Mouse (Mus musculus): Measurements from ENCODE around the gene Sync. TPM values are rescaled to one million over a fixed set of nuclear protein-coding genes. Genes with fewer than 3 reads are reported as not detected.

The Sync gene
- polyA plus RNA-seq (2012; rRNA removed), result 0.50 and 0.88 TPM in 2 replicates

DNA sequence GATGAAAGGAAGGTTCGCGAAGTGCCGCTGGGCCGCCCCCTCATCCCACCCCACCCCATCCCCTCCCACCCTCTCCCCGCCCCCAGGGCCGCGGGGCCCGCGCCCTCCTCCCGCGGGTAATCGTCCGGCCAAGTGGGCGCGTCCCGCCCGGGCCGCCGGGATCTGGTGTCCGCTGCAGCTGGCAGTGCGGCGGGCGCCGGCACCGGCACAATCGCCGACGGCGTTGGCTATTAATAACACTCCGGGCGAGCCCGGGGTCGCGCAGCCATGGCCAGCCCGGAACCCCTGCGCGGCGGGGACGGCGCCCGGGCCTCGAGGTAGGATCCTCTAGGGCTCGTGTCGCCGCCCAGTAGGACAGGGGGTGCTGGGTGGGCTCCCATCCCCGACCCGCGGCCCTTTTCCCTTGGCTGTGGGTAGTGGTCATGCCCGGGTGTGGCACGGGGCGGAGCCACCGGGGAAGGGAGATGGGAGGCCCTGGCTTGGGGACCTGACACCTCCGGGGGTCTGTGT is at the start of gene Sync:
Sync (plus strand) TSS at position 146 of the 510 bp plus-strand sequence.
- H3K27ac ChIP-seq (ENCODE audit: control insufficient read depth, insufficient read depth, low read length), result no peak within 1 kb of the TSS
- no peak for TF ChIP-seq POLR2A (IDR thresholded peaks at IDR 0.05; ENCODE audit: control insufficient read depth, extremely low read depth, insufficient read depth, low read length, poor library complexity)
- no peak for TF ChIP-seq CTCF (IDR thresholded peaks at IDR 0.05; ENCODE audit: borderline replicate concordance, control insufficient read depth, extremely low read depth, insufficient read depth, low read length, poor library complexity)
- no peaks in the 10 kb centered on the region for H3K36me3 ChIP-seq (ENCODE audit: control insufficient read depth, insufficient read depth, low read length)
- WGBS, result 2% methylated on average over 52 of the region's 53 CpGs
- H3K4me1 ChIP-seq (replicated peaks; ENCODE audit: control insufficient read depth, insufficient read depth, low read length), result peaks cover 10% of the 10 kb centered on the region
- peaks cover 13% of the 10 kb centered on the region for H3K27me3 ChIP-seq (ENCODE audit: control insufficient read depth, insufficient read depth, low read length)
- peak within 1 kb of the TSS; percentile 24 for H3K4me3 ChIP-seq (ENCODE audit: control insufficient read depth, insufficient read depth, low read length)
- DNase-seq, result no peak

GRCm38 (mm10) chr4:129237843-129238441 is 49.5 kb upstream of the Sync start:
- WGBS, result 86% methylated on average over 21 of the region's 21 CpGs
- Histone ChIP-seq H3K27me3 (ENCODE audit: control insufficient read depth, insufficient read depth, low read length) (peaks cover 4% of the 10 kb centered on the region; the same call in 1 of the 2 replicates), H3K27ac (ENCODE audit: control insufficient read depth, insufficient read depth, low read length) (no peak overlapping the region), H3K4me3 (ENCODE audit: control insufficient read depth, insufficient read depth, low read length) (no peak overlapping the region), H3K4me1 (replicated peaks; ENCODE audit: control insufficient read depth, insufficient read depth, low read length) (peaks cover 10% of the 10 kb centered on the region), H3K36me3 (ENCODE audit: control insufficient read depth, insufficient read depth, low read length) (no peaks in the 10 kb centered on the region)
- DNase-seq, result no peak
- TF ChIP-seq CTCF (IDR thresholded peaks at IDR 0.05; ENCODE audit: borderline replicate concordance, control insufficient read depth, extremely low read depth, insufficient read depth, low read length, poor library complexity) (no peak), POLR2A (IDR thresholded peaks at IDR 0.05; ENCODE audit: control insufficient read depth, extremely low read depth, insufficient read depth, low read length, poor library complexity) (no peak)

- peak overlapping the region; percentile 18 for H3K4me3 ChIP-seq (ENCODE audit: control insufficient read depth, insufficient read depth, low read length)
- H3K4me1 ChIP-seq (replicated peaks; ENCODE audit: control insufficient read depth, insufficient read depth, low read length), result peaks cover 10% of the 10 kb centered on the region
- 22% methylated on average over 23 of the region's 23 CpGs for WGBS
These were observed 48.8 kb upstream of the Sync start for GRCm38 (mm10) chr4:129238579-129239016.

DNA sequence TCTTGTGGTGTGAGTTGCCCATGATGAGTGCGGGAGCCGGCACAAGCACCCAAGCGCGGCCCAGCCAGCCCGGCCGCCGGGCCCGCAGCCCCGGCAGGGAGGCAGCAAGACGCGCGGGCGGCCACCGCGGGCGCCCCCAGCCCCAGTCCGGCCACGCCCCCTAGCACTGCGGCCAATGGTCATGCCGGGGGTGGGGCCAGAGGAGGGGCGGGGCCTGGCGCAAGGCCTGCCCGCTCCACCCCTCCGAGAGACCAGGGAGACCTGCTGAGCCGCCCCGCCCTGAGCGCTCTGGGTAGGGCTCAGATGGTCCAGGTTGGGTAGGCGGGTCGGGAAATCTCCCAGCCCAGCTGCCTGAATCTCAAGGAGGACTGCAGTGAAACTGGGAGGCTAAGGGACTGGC is 48.3 kb upstream of the Sync start:
- under 1% methylated on average over 28 of the region's 29 CpGs for WGBS
- peak; percentile 29 for DNase-seq
- Histone ChIP-seq H3K4me1 (replicated peaks; ENCODE audit: control insufficient read depth, insufficient read depth, low read length) (peaks cover 10% of the 10 kb centered on the region), H3K4me3 (ENCODE audit: control insufficient read depth, insufficient read depth, low read length) (peak overlapping the region; percentile 18), H3K27ac (ENCODE audit: control insufficient read depth, insufficient read depth, low read length) (no peak overlapping the region), H3K27me3 (ENCODE audit: control insufficient read depth, insufficient read depth, low read length) (peaks cover 4% of the 10 kb centered on the region; the same call in 1 of the 2 replicates), H3K36me3 (ENCODE audit: control insufficient read depth, insufficient read depth, low read length) (no peaks in the 10 kb centered on the region)
- TF ChIP-seq CTCF (IDR thresholded peaks at IDR 0.05; ENCODE audit: borderline replicate concordance, control insufficient read depth, extremely low read depth, insufficient read depth, low read length, poor library complexity) (no peak), POLR2A (IDR thresholded peaks at IDR 0.05; ENCODE audit: control insufficient read depth, extremely low read depth, insufficient read depth, low read length, poor library complexity) (no peak)

More at GRCm38 (mm10) chr4:129238579-129239016, 48.8 kb upstream of the Sync start:
- H3K27me3 ChIP-seq (ENCODE audit: control insufficient read depth, insufficient read depth, low read length), result peaks cover 4% of the 10 kb centered on the region; the same call in 1 of the 2 replicates
- H3K36me3 ChIP-seq (ENCODE audit: control insufficient read depth, insufficient read depth, low read length), result no peaks in the 10 kb centered on the region
- H3K27ac ChIP-seq (ENCODE audit: control insufficient read depth, insufficient read depth, low read length), result no peak overlapping the region
- TF ChIP-seq POLR2A (IDR thresholded peaks at IDR 0.05; ENCODE audit: control insufficient read depth, extremely low read depth, insufficient read depth, low read length, poor library complexity) (no peak), CTCF (IDR thresholded peaks at IDR 0.05; ENCODE audit: borderline replicate concordance, control insufficient read depth, extremely low read depth, insufficient read depth, low read length, poor library complexity) (no peak)
- DNase-seq, result no peak

- DNase-seq, result no peak
- Histone ChIP-seq H3K4me3 (ENCODE audit: control insufficient read depth, insufficient read depth, low read length) (no peak overlapping the region), H3K36me3 (ENCODE audit: control insufficient read depth, insufficient read depth, low read length) (no peaks in the 10 kb centered on the region), H3K4me1 (replicated peaks; ENCODE audit: control insufficient read depth, insufficient read depth, low read length) (peaks cover 8% of the 10 kb centered on the region), H3K27ac (ENCODE audit: control insufficient read depth, insufficient read depth, low read length) (no peak overlapping the region), H3K27me3 (ENCODE audit: control insufficient read depth, insufficient read depth, low read length) (peaks cover 4% of the 10 kb centered on the region; the same call in 1 of the 2 replicates)
- 74% methylated on average over 7 of the region's 7 CpGs for WGBS
- TF ChIP-seq POLR2A (IDR thresholded peaks at IDR 0.05; ENCODE audit: control insufficient read depth, extremely low read depth, insufficient read depth, low read length, poor library complexity) (no peak), CTCF (IDR thresholded peaks at IDR 0.05; ENCODE audit: borderline replicate concordance, control insufficient read depth, extremely low read depth, insufficient read depth, low read length, poor library complexity) (no peak)
These were observed 45.5 kb upstream of the Sync start for GRCm38 (mm10) chr4:129241898-129242297.

DNA sequence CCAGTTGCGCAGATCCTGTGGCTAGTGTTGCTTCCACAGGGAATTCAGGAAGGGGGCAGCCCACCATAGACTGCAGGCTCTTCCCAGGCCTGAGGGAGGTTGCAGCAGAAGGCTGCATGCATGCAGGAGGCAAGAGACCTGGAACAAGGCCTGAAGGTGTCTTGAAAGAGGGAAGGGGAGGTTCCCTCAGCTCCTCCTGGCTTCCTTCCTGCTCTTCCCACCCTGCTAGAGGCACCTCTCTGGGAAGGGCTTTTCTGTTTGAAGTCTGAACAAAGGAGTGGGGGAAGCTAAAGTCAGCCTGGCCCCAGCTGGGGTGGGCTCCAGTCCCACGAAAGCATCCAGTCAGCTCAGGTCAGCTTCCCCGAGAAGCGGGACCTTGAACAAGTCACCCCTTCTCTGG is 45.1 kb upstream of the Sync start:
- no peak for DNase-seq
- Histone ChIP-seq H3K4me3 (ENCODE audit: control insufficient read depth, insufficient read depth, low read length) (no peak overlapping the region), H3K36me3 (ENCODE audit: control insufficient read depth, insufficient read depth, low read length) (no peaks in the 10 kb centered on the region), H3K27me3 (ENCODE audit: control insufficient read depth, insufficient read depth, low read length) (peaks cover 4% of the 10 kb centered on the region; the same call in 1 of the 2 replicates), H3K27ac (ENCODE audit: control insufficient read depth, insufficient read depth, low read length) (no peak overlapping the region), H3K4me1 (replicated peaks; ENCODE audit: control insufficient read depth, insufficient read depth, low read length) (peaks cover 8% of the 10 kb centered on the region)
- no peak for TF ChIP-seq POLR2A (IDR thresholded peaks at IDR 0.05; ENCODE audit: control insufficient read depth, extremely low read depth, insufficient read depth, low read length, poor library complexity)
- no peak for TF ChIP-seq CTCF (IDR thresholded peaks at IDR 0.05; ENCODE audit: borderline replicate concordance, control insufficient read depth, extremely low read depth, insufficient read depth, low read length, poor library complexity)
- 85% methylated on average over 4 of the region's 4 CpGs for WGBS

Data from thymus, adult 2 months (tissue).